Mouse (Mus musculus) thymus, adult 2 months (tissue): ENCODE results near the gene Olfr1395. TPM values are rescaled to one million over a fixed set of nuclear protein-coding genes. Genes with fewer than 3 reads are reported as not detected.
A peak's percentile ranks its signal among the peaks of the same experiment; 100 is the strongest.

ENCODE experiments used
- DNase-seq: peaks from one replicate; pipeline ENCODE4 v3.0.0; 2021
- H3K27ac ChIP-seq: fragments of 200-500 bp; 2 replicates; pipeline ENCODE4 v1.5.1; 2012; ENCODE audit warnings: low read length, control low read depth; ENCODE audit not compliant: control insufficient read depth, insufficient read depth
- H3K27me3 ChIP-seq: fragments of 200-500 bp; 2 replicates; pipeline ENCODE4 v1.6.1; 2012; ENCODE audit warnings: mild to moderate bottlenecking, low read length, moderate library complexity, mixed read lengths; ENCODE audit not compliant: control insufficient read depth, insufficient read depth
- H3K36me3 ChIP-seq: fragments of 200-500 bp; 2 replicates; pipeline ENCODE4 v1.6.1; 2012; ENCODE audit warnings: mild to moderate bottlenecking, low read length, moderate library complexity; ENCODE audit not compliant: control insufficient read depth, insufficient read depth
- H3K4me1 ChIP-seq: fragments of 200-500 bp; replicated peaks from 2 replicates; pipeline ENCODE4 v1.6.1; 2012; ENCODE audit warnings: low read length; ENCODE audit not compliant: control insufficient read depth, insufficient read depth
- H3K4me3 ChIP-seq: fragments of 200-500 bp; 2 replicates; pipeline ENCODE4 v1.5.1; 2012; ENCODE audit warnings: mild to moderate bottlenecking, low read length, control low read depth, moderate library complexity; ENCODE audit not compliant: control insufficient read depth, insufficient read depth
- CTCF ChIP-seq: fragments of 200-500 bp; IDR thresholded peaks from 2 replicates; pipeline ENCODE4 v1.5.1; 2012; ENCODE audit warnings: mild to moderate bottlenecking, control low read depth, low read length, moderate library complexity, borderline replicate concordance; ENCODE audit not compliant: control insufficient read depth, poor library complexity, insufficient read depth; ENCODE audit errors: extremely low read depth
- POLR2A ChIP-seq: fragments of 200-500 bp; IDR thresholded peaks from 2 replicates; pipeline ENCODE4 v1.6.1; 2012; ENCODE audit warnings: mild to moderate bottlenecking, low read length, control low read depth, moderate library complexity; ENCODE audit not compliant: control insufficient read depth, poor library complexity, insufficient read depth; ENCODE audit errors: extremely low read depth
- WGBS: fragments of 180-500 bp; shearing (Covaris S2); methylation state at CpG from one replicate; pipeline ENCODE4 v1.1.7; 2018; 5-methylcytosine and 5-hydroxymethylcytosine counted together
- polyA plus RNA-seq: library from polyadenylated mRNA; depleted of rRNA; stranded (reverse); fragments of >200 nt; gene quantifications from 2 replicates; pipeline ENCODE4 v1.2.3, GENCODE M21; 2012

Gene Olfr1395
- polyA plus RNA-seq, 1 experiment, result not detected

- Histone ChIP-seq H3K27ac (no peak overlapping the region), H3K4me1 (peaks cover 26% of the 10 kb centered on the region), H3K4me3 (no peak overlapping the region), H3K36me3 (no peaks in the 10 kb centered on the region), H3K27me3 (no peaks in the 10 kb centered on the region)
- peak; percentile 90 for DNase-seq
- 31% methylated on average over 8 of the region's 8 CpGs for WGBS
- TF ChIP-seq POLR2A, result no peak
- no peak for TF ChIP-seq CTCF
These were observed 38.9 kb upstream of the Olfr1395 start for GRCm38 (mm10) chr11:49103047-49103693.

DNA sequence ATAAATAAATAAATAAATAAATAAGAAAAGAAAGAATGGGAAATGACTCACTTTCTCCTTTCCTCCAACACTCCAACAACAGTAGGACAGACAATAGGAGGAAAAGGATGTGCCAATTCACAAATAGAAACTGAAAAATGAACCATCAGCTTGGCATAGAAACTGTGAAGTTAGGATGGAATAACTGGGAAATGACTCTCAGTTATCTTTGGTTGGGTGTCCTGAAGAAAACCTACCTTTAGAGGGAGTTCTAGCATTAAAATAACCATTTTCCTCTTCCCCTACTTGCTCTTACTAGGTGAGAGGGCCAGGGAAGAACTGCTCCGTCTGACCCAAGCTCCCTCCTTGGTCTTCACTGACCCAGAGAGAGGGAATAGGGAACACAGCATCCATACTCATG, 36.3 kb upstream of the Olfr1395 start:
- Histone ChIP-seq H3K4me3 (no peak overlapping the region), H3K4me1 (peaks cover 18% of the 10 kb centered on the region), H3K27ac (no peak overlapping the region), H3K27me3 (no peaks in the 10 kb centered on the region), H3K36me3 (no peaks in the 10 kb centered on the region)
- no peak for DNase-seq
- WGBS, result 93% methylated on average over 1 of the region's 1 CpGs
- TF ChIP-seq POLR2A (no peak), CTCF (no peak)

- 85% methylated on average over 10 of the region's 10 CpGs for WGBS
- no peak for DNase-seq
- H3K4me1 ChIP-seq, result peaks cover 3% of the 10 kb centered on the region
- no peak overlapping the region for H3K27ac ChIP-seq
- H3K27me3 ChIP-seq, result no peaks in the 10 kb centered on the region
- TF ChIP-seq CTCF (no peak), POLR2A (no peak)
- no peak overlapping the region for H3K4me3 ChIP-seq
- H3K36me3 ChIP-seq, result no peaks in the 10 kb centered on the region
These were observed 34.2 kb upstream of the Olfr1395 start for GRCm38 (mm10) chr11:49107650-49108537.

- Histone ChIP-seq H3K4me3 (no peak overlapping the region), H3K36me3 (no peaks in the 10 kb centered on the region), H3K27me3 (no peaks in the 10 kb centered on the region), H3K4me1 (no peaks in the 10 kb centered on the region), H3K27ac (no peak overlapping the region)
- peak; percentile 47 for DNase-seq
- TF ChIP-seq POLR2A (no peak), CTCF (no peak)
- 58% methylated on average over 1 of the region's 1 CpGs for WGBS
These were observed 33.2 kb upstream of the Olfr1395 start for GRCm38 (mm10) chr11:49108833-49109232.

- H3K27me3 ChIP-seq, result no peaks in the 10 kb centered on the region
- WGBS, result 87% methylated on average over 1 of the region's 1 CpGs
- no peak for TF ChIP-seq POLR2A
- no peak for TF ChIP-seq CTCF
- no peak for DNase-seq
- no peaks in the 10 kb centered on the region for H3K4me1 ChIP-seq
- no peak overlapping the region for H3K27ac ChIP-seq
- H3K36me3 ChIP-seq, result no peaks in the 10 kb centered on the region
- H3K4me3 ChIP-seq, result no peak overlapping the region
These were observed 31.1 kb upstream of the Olfr1395 start for GRCm38 (mm10) chr11:49111000-49111399.

- Histone ChIP-seq H3K27ac (no peak overlapping the region), H3K27me3 (no peaks in the 10 kb centered on the region), H3K36me3 (no peaks in the 10 kb centered on the region), H3K4me3 (no peak overlapping the region), H3K4me1 (no peaks in the 10 kb centered on the region)
- no peak for TF ChIP-seq POLR2A
- no peak for TF ChIP-seq CTCF
- WGBS, result 95% methylated on average over 6 of the region's 6 CpGs
- DNase-seq, result no peak
These were observed 29.4 kb upstream of the Olfr1395 start for GRCm38 (mm10) chr11:49112624-49113219.
